Mouse (Mus musculus) layer of hippocampus, postnatal 10 days (tissue): Measurements from ENCODE around the gene Plekha5. TPM values are rescaled to one million over a fixed set of nuclear protein-coding genes. Genes with fewer than 3 reads are reported as not detected.

ENCODE experiments used
- DNase-seq, 2 experiments: peaks; one replicate each; pipeline ENCODE4 v3.0.0; 2021; ENCODE audit warnings: low spot score in 2 of 2
- long read RNA-seq: library from polyadenylated mRNA; stranded (forward); transcript quantifications from one replicate; pipeline ENCODE4 v2.0.0, GENCODE M21; 2023
- total RNA-seq, 2 experiments: library from RNA; stranded (reverse); gene quantifications; 2 replicates each; pipeline ENCODE4 v1.2.3; 2021

Gene Plekha5
- total RNA-seq: 10 to 100 TPM; 55.2 to 64.0 TPM
- long read RNA-seq, partial matches to known transcripts: 3 of 10 reads
- long read RNA-seq, other reads (novel, unspliced or antisense): 7 of 10 reads

GRCm38 (mm10) chr6:140423846-140424200 is at the start of gene Plekha5:
Gene Plekha5 (plus strand): TSS chr6:140424054.
- DNase-seq: peak in 1 of 2 experiments; percentile 72

GRCm38 (mm10) chr6:140375671-140376070 is 48.2 kb upstream of the Plekha5 start:
- no peak for DNase-seq

GRCm38 (mm10) chr6:140380588-140380987 is 43.3 kb upstream of the Plekha5 start:
- no peak for DNase-seq

GRCm38 (mm10) chr6:140381162-140381561 is 42.7 kb upstream of the Plekha5 start:
- DNase-seq: no peak

- no peak for DNase-seq
These were observed 40.1 kb upstream of the Plekha5 start for GRCm38 (mm10) chr6:140383580-140384400.

- no peak for DNase-seq
These were observed 27.2 kb upstream of the Plekha5 start for GRCm38 (mm10) chr6:140396687-140397086.

- DNase-seq: no peak
These were observed 21.0 kb upstream of the Plekha5 start for GRCm38 (mm10) chr6:140402766-140403310.

- no peak for DNase-seq
These were observed 11.9 kb upstream of the Plekha5 start for GRCm38 (mm10) chr6:140411996-140412395.

GRCm38 (mm10) chr6:140423041-140423845 is 611 bp upstream of the Plekha5 start:
- peak; percentile 50 to 69 for DNase-seq

GRCm38 (mm10) chr6:140424201-140424990 is 542 bp downstream of the Plekha5 start:
- DNase-seq: peak; percentile 55 to 72

GRCm38 (mm10) chr6:140424991-140425361 is 1.1 kb downstream of the Plekha5 start:
- DNase-seq: peak; percentile 41 to 56

- no peak for DNase-seq
These were observed 5.4 kb downstream of the Plekha5 start for GRCm38 (mm10) chr6:140429236-140429635.

GRCm38 (mm10) chr6:140432363-140432762 is 8.5 kb downstream of the Plekha5 start:
- DNase-seq: no peak

GRCm38 (mm10) chr6:140443374-140443773 is 19.5 kb downstream of the Plekha5 start:
- DNase-seq: peak; percentile 57 to 58

GRCm38 (mm10) chr6:140444147-140444546 is 20.3 kb downstream of the Plekha5 start:
- no peak for DNase-seq

- DNase-seq: no peak
These were observed 21.1 kb downstream of the Plekha5 start for GRCm38 (mm10) chr6:140444855-140445465.

- DNase-seq: no peak
These were observed 24.3 kb downstream of the Plekha5 start for GRCm38 (mm10) chr6:140448010-140448739.

- DNase-seq: no peak
These were observed 26.8 kb downstream of the Plekha5 start for GRCm38 (mm10) chr6:140450693-140451092.

- DNase-seq: no peak
These were observed 28.9 kb downstream of the Plekha5 start for GRCm38 (mm10) chr6:140452736-140453135.

- no peak for DNase-seq
These were observed 29.6 kb downstream of the Plekha5 start for GRCm38 (mm10) chr6:140453454-140453853.
